Mouse (Mus musculus) embryonic fibroblast, embryonic 13.5 days (primary cell): ENCODE measurements around the gene Kdm5c.

Experiments
- CTCF ChIP-seq: IDR thresholded peaks from 2 replicates; pipeline ENCODE4 v1.5.1; 2011; ENCODE audit warnings: mild to moderate bottlenecking, control low read depth, low read length, moderate library complexity, borderline replicate concordance; ENCODE audit not compliant: insufficient read depth
- POLR2A ChIP-seq: IDR thresholded peaks from 2 replicates; pipeline ENCODE4 v1.6.1; 2011; ENCODE audit warnings: low read depth, mild to moderate bottlenecking, control low read depth, low read length, moderate library complexity

GRCm38 (mm10) chrX:152271189-152271588 is 38.4 kb downstream of the Kdm5c start:
- TF ChIP-seq CTCF (no peak), POLR2A (no peak)
